Mouse (Mus musculus): Measurements from ENCODE around the gene Nxnl2.
"Not testable (repeated sequence)": the region's sequence is repeated elsewhere in the genome, so short reads cannot be mapped to it uniquely, and the experiment has no call there.

Gene Nxnl2

DNA sequence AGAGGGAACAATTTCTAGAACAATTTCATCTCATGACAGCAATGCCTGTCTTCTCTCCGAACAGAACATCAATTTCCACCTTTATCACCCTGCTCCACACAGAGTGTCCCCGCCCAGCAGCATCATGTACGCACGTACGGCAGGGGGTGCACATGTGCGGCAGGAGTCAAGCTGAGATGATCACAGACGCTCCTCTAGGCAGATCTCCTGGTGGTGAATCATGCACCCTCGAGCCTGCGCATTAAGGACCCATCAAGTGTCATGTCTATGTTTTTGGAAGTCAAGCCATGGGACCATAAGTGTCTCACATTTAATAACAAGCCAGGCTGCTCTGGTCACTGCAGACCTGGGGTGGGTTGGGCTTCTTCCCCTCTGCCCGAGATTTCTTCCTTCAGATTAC, 8.1 kb downstream of the Nxnl2 start:
- in situ Hi-C loops (cut with MboI, MseI): loop anchor here (10.0 to 25.0 kb wide), 2 partner anchors 233 to 1856 kb away; partner anchors contain the start of gene S1pr3

DNA sequence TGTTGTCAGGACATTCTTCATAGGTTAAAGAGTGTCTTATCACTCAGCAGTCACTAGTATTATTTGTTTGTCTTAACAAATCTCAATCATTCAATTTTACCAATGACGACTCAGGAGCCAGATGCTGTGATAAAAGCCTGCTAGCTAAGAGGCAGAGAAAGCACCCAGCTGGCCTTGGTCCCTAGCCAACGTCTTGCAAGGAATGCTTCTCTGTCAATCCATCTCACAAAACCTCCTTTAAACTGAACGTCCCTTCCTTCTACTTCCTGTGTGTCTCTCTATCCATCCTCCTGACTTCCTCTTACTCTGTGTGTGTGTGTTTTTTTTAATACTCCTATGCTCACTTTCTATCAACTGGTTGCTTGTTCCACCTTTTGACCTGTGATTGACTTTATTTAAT, 8.5 kb downstream of the Nxnl2 start:
- in situ Hi-C loops (cut with MboI, MseI): loop anchor here (10.0 to 25.0 kb wide), 2 partner anchors 233 to 1855 kb away; partner anchors contain the start of gene S1pr3

DNA sequence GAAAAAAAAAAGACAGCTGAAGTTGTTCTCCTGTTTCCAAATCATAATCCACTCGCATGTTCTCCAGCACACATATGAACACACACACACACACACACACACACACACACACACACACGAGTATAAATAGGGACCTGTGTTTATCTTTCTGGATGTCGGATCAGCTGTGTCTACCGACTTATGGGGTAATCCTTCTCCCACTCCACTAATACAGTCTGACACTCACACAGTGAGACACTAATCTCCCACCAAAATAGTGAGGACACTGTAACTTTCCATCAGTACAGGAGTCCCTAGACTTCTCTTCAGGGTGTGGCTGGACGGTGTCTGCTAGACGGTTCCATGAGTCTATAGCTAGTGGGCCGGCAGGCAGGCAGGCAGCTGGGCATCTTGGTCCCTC, 11.4 kb downstream of the Nxnl2 start:
- in situ Hi-C loops (cut with MboI, MseI): loop anchor here (5.0 to 25.0 kb wide), 2 partner anchors 230 to 240 kb away; partner anchors contain the start of gene S1pr3

DNA sequence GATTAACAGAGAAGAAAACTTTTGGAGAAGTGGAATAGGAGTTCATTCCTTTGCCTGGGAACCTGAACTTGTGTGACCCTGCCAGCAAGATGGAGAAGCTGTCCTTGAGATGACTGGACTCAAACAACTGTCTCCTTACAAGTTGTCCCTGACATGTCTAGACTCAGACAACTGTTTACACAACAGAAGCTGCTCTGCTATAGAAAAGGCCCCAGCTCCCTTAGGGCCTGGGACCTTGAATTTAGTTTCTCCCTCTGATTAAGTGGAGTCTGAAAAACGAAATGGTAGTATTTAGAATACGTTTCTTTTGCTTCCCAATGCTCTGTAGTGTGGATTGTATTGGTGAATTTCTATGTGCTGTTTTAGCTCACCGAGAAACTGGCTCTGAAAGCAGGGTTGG, 14.1 kb downstream of the Nxnl2 start:
- in situ Hi-C loops (cut with MboI, MseI): loop anchor here (5.0 to 25.0 kb wide), 2 partner anchors 227 to 243 kb away; partner anchors contain the start of gene S1pr3

DNA sequence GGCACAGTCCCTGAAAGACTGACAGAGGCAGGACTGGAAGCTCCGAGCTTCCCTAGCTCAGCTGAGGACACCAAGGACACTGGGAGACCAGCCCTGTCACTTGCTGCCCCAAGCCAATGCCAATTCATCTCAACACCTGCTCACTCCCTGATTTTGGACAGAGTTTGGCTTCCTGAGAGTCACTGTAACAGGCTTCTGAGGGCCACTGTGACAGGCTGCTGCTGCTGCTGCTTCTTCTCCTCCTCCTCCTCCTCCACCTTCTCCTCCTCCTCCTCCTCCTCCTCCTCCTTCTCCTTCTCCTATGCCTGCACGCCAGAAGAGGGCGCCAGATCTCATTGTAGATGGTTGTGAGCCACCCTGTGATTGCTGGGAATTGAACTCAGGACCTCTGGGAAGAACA, 19.5 kb downstream of the Nxnl2 start:
- in situ Hi-C loops (cut with MboI, MseI): loop anchor here (25.0 kb wide), 1 partner anchor 222 kb away; the partner anchor contains the start of gene S1pr3

DNA sequence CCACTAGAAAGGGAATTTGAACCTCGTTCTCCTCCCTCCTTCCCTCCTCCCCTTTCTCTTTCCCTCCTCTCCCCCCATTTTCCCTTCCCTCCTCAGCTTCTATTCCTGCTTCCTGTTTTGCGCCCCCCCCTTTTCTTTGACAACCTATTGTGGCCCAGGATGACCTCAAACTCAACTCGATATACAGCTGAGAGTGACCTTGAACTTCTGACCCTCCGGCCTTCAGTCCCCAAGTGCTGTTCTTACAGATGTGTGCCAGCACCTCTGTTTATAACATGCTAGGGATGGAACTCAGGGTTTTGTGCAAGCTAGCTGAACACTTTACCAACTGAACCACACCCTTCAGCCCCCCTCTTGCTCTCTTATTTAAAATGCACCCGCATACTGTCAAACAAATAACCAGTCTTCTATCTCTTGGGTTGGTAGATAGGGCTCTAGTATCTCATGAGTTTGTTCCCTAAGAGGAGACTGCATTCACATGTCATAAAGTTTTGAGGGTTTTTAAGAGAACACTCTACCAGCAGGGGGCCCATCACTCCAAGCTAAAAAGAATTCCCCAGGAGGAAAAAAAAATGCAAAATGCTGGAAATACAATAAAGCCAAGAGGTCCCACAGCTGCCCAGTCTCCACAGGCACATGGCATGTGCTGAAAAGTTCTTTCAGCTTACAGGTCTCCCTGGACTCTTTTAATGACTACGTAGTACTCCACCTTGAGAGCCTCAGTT, 20.8 kb downstream of the Nxnl2 start:
- in situ Hi-C loops (cut with MboI, MseI): loop anchor here (25.0 kb wide), 1 partner anchor 221 kb away; the partner anchor contains the start of gene S1pr3

DNA sequence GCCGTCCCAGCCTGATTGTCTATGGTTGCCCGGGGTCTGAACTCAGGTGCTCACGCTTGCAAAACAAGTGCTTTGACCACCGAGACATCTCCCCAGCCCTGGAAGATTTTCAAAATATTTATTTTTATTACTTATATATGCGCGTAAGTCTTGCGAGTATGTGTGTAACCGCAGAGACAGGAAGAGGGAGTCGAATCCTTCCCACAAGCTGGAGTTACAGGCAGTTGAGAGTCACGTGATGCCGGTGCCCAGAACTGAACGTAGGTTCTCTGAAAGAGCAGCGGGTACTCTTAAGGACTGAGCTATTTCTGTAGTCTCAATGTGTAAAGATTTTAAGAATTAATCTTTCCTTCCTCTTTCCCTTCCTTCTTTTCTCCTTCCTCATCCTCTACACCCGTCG, 23.1 kb downstream of the Nxnl2 start:
- in situ Hi-C loops (cut with MboI, MseI): loop anchor here (25.0 kb wide), 1 partner anchor 218 kb away; the partner anchor contains the start of gene S1pr3

DNA sequence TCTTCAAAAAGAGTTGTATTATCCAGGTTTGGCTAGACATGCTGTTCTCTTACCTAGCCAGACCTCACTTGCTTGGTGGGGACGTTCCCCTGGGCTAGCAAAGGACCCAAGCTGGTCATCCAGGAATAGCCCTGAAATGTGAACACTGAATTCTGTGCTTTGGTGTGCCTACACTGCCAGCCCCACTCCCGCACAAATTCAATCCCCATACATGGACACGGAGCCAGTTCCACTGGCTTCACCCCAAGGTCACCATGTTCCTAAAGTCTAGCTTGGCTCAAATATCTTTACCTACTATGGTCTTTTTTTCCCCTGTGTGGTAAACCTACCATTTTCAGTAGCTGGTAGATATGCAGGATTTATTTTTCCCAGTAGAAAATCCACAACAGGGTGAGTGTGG, 26.9 kb downstream of the Nxnl2 start:
- in situ Hi-C loops (cut with MboI, MseI): loop anchor here (25.0 kb wide), 1 partner anchor 215 kb away; the partner anchor contains the start of gene S1pr3

DNA sequence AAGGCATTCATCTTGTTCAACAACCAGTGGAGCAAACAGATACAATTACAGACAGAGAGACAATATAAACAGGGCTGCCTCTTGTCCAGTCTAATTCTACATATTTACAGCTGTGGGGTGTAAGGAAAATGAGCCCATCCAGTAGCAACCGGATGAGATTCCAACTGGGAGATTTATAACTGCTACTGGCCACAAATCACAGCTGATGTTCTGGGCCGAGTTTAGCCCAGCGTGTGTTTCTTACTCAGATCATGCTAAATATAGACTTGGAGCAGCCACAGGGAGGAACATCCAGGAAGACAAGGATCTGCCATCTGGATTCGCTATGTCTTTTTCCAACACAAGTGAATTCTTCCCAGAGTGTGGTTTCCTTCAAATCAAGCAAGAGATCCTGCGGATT, 27.4 kb downstream of the Nxnl2 start:
- in situ Hi-C loops (cut with MboI, MseI): loop anchor here (25.0 kb wide), 1 partner anchor 214 kb away; the partner anchor contains the start of gene S1pr3

DNA sequence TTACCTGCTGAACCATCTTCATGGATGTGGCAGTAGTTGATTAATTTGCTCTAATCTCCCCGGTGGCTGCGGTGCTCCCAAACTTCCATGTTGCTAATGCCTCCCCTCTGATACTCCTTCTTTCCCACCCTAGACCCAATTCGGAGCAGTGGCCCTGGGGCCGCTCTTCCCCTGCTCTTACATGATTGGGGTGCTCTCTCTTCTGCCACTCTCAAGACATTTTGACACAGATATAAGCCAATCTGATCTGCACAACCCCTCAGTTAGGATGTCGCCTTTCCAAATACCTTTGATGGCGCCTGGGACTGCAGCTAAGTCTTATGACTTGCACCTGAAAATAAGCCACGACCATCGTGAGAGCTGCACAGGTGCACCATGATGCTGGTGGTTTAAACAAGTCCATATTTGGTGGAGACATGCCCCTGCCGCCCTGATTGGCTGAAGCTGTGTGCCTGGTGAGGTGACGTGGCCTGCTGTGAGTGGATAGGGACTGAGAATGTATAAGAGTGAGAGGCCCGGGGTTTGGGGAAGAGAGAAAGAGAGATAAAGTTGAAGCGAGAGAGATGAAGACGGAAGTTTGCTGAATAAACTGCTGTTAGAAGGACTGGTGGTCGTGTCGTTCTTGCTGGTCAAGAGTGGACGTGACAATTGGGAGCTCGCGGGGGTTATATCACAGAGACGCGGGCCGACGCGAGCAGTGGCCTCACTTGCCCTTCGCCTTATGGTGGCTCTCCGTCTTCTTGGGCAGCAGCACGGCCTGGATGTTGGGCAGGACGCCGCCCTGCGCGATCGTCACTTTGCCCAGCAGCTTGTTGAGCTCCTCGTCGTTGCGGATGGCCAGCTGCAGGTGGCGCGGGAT, 31.4 kb downstream of the Nxnl2 start:
- in situ Hi-C loops (cut with MboI, MseI): not testable (repeated sequence)

DNA sequence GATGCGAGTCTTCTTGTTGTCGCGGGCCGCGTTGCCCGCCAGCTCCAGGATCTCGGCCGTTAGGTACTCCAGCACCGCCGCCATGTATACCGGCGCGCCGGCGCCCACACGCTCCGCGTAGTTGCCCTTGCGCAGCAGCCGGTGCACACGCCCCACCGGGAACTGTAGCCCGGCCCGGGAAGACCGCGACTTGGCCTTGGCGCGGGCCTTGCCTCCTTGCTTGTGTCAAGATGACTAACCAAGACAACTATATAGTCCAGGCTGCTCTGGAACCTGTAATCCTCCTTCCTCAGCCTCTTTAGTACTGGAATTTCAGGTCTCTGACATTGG, 32.0 kb downstream of the Nxnl2 start:
- in situ Hi-C loops (cut with MboI, MseI): not testable (repeated sequence)

DNA sequence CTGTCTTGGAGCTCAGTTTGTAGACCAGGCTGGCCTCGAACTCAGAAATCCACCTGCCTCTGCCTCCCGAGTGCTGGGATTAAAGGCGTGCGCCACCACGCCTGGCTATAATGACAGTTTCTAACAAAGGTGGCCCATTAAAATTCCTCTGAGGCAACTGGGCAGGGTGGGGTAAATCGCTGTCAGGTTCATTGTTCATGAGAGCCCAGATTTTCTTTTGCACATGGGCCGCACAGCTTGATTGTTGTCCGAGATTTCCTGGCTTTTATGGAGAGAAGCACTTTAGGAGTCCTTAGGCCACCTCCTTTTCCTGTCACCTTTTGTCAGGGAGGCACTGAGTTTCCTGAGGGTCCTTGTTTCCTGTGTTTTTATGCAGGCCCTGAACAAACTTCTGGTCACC, 32.6 kb downstream of the Nxnl2 start:
- in situ Hi-C loops (cut with MboI, MseI): no loop called here

DNA sequence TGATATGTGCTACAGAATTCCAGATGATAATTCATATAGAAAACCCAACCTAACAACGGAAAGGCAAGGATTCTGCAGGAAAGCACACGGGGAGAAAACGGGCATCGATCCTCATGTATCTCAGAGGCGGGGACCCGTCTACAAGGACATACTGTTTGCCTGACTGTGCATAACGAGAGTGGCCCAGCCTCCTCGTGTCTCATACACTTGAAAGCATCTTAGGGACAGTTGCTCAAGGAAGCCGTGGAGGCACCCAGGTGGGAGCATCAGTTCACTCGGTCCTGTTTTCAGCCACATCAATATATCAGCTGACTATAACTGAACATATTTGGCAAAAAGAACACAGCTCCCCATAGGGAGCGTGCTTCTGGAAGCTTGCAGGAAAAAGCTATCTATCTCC, 33.3 kb downstream of the Nxnl2 start:
- in situ Hi-C loops (cut with MboI, MseI): not testable (repeated sequence)

DNA sequence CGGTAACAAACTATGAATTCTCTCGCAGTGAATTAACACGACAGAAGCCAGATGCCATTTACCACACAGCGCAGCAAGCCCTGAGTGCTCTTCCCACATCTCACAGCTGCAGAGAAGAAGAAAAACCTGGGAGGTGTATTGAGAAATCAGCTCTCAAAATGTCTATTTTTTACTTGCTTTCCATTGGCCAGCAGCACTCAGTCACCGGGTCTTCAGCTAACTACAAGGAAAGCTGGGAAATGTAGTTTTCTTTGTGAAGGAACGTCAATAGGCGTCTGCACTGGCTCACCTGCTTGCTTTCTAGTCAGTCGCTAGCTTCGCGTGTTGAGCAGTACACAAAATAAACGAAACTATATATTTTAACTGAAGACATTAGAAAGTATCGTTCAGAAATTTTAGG, 37.1 kb downstream of the Nxnl2 start:
- in situ Hi-C loops (cut with MboI, MseI): no loop called here

DNA sequence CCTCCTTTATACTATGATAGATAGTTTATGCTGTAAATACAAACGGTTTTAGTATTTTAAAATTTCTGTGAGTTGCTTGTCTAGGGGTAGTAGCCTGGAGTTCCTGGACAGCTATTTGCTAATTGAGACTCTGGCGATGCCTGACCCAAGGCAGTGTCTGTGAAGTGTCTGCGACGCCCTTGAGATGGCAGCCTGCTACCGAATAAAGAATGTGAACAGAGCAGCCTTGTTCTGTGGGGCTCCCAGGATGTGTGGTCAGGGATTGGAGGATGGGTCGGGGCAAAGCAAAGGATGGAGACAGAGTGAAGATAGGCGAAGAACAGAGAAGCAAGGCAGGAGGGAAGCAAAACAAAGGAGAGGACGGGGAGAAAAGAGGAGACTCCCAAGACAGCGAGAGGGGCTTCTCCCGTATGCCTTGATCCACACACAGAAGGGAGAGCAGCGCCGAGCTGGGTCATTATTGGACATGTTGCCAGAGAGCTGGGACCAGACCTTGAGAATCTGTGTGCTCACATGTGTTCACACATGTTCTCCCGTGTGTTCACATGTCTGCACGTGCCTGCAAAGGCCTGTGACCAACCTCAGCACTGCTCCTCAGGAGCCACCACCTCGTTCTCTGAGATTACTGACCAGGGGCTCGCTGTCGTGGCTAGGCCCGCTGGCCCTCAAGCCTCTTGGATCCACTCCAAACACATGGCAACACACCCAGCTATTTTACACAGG, 37.7 kb downstream of the Nxnl2 start:
- in situ Hi-C loops (cut with MboI, MseI): no loop called here

DNA sequence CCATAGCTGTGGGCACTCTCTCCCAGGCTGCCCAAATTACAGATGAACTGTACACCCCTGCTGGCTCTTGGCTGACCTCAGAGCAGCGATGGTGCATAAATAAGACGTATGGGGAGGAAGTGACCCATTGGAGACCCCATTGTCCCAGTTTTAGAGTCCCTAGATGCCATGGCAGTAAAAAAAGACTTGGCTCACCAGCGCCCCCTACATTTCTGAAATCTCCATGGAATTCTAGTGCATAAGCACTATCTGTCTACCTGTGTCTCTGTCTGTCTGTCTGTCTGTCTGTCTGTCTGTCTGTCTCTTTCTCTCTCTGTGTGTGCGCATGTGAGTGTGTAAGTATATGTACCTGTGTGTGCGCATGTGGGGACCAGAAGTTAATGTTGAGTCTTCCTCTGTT, 39.8 kb downstream of the Nxnl2 start:
- in situ Hi-C loops (cut with MboI, MseI): loop anchor here (5.0 kb wide), 1 partner anchor 97 kb away; no protein-coding TSS in a partner anchor

DNA sequence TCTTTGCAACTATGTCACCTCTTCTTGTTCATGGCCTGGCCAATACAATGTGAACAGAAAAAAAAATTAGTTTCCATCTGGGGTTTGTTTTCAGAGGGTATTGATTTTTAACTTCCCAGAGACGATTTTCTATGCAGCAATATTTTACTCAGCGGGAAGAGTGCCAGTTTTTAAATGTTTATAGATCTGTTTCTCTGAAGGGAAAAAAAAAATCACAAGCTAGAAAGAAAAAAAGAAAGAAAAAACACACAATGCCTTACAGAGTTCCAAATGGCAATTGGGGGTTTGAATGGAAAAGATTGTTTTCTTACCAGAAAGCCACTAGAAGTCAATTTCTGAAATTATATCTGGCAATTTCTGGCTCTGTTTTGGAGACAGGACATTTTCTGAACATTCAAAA, 43.9 kb downstream of the Nxnl2 start:
- in situ Hi-C loops (cut with MboI, MseI): loop anchor here (5.0 kb wide), 1 partner anchor 93 kb away; no protein-coding TSS in a partner anchor

DNA sequence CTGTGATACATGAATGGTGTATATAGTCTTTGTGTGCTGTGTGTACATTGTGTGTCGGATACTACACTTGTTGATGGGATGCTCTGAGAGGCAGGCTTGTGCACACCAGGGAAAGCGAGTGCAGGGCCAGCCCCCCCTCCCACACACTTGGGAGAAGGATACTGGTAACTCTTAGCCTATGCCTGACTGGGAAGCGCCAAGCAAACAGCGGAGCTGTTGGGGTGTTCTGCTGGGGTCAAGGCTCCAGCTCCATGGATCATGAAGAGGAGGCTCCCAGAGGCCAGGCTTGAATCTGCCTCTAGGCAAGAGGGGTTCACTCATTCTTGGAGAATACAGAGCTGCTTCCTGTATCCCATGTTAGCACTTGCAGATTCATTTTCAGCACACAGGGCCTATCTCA, 50.1 kb downstream of the Nxnl2 start:
- in situ Hi-C loops (cut with MboI, MseI): no loop called here

DNA sequence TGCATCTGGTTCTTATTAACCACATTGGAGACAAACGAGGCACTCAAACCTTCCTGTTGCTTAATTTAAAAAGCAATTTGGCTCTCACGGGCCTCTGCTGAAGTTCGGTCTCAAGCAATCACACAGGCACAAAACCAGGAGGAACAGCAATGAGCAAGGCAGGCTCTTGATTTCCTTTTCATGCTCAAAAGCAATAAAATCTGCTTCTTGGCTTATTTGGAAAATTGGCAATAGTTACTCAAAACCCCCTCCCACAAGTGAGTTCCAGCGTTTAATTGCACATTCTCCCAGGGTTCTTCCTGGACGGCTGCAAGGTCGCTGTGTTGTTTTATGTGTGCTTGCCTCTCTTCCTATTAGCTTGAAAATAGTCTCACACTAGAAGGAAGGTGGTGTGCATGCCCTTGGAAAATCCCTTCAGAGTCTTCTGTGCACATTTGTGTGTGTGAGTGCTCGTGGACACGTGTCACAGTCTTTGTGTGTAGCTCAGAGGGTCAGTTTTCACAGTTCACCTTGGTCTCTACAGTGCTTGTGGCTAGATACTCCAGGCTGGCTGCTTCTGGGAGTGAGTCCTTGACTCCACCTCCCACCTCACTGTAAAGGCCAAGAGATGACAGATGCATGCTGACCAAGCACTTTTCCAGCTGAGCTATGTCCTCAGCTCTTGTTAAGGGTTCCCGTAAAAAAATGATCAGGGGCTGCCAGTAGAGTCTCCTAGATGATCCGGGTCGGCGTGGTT, 50.8 kb downstream of the Nxnl2 start:
- in situ Hi-C loops (cut with MboI, MseI): no loop called here

Data from T-helper 1 cell (primary cell).